Mouse (Mus musculus): Measurements from ENCODE around the gene Anxa9. TPM values are rescaled to one million over a fixed set of nuclear protein-coding genes. Genes with fewer than 3 reads are reported as not detected.

The Anxa9 gene
- polyA plus RNA-seq, 1 experiment, result 0.65 TPM

DNA sequence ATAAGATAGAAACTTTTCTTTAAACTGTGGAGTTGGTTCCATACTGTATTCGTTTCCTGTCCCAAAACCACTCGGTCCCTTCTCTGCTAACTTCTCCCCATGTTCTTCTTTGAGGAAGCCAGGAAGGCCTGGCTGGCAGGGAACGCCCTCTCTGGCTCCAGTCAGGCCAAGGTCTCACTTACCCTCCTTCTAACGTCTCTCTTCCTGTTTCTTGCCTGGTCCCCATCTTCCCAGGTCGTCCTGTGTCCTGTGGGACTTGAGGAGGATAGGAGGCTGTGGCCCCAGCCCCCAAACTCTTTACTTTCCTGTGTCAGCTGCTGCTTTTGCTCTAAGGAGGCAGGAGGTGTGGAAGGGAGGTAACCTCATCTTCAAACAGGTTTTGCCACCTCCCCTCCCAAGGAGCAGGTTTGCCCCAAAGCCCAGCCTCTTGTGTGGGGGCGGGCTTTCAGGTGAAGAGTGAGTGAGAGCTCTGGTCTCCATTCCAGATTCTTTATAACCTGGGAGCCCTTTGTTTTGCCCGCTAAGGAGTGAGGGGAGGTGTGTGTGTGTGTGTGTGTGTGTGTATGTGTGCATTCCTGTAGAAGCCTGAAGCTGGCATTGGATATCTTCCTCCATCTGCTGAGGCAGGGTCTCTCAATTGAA is 56.1 kb downstream of the Anxa9 start, which contains the start of gene Bnipl:
TSS of gene Bnipl (minus strand) at position 411 of the 642 bp plus-strand sequence.
- WGBS, result 42% methylated on average over 7 of the region's 7 CpGs
- H3K36me3 ChIP-seq (ENCODE audit: control insufficient read depth, insufficient read depth, low read length), result peaks cover 9% of the 10 kb centered on the region; the same call in 1 of the 2 replicates
- TF ChIP-seq POLR2A (IDR thresholded peaks at IDR 0.05; ENCODE audit: low read depth, low read length) (no peak), CTCF (IDR thresholded peaks at IDR 0.05; ENCODE audit: extremely low read depth, insufficient read length, insufficient replicate concordance, low read depth, low read length) (no peak)
- H3K27me3 ChIP-seq (ENCODE audit: control insufficient read depth, insufficient read depth, low read length), result no peaks in the 10 kb centered on the region
- no peaks in the 10 kb centered on the region for H3K4me1 ChIP-seq (ENCODE audit: control insufficient read depth, insufficient read depth, insufficient read length, low read length)
- H3K4me3 ChIP-seq (ENCODE audit: low read depth, low read length), result no peak within 1 kb of the TSS
- no peak within 1 kb of the TSS for H3K27ac ChIP-seq (ENCODE audit: insufficient read depth, low read depth, low read length)

- no peak overlapping the region for H3K4me3 ChIP-seq (ENCODE audit: low read depth, low read length)
- H3K27me3 ChIP-seq (ENCODE audit: control insufficient read depth, insufficient read depth, low read length), result no peaks in the 10 kb centered on the region
- no peak for TF ChIP-seq CTCF (IDR thresholded peaks at IDR 0.05; ENCODE audit: extremely low read depth, insufficient read length, insufficient replicate concordance, low read depth, low read length)
- TF ChIP-seq POLR2A (IDR thresholded peaks at IDR 0.05; ENCODE audit: low read depth, low read length), result no peak
- H3K27ac ChIP-seq (ENCODE audit: insufficient read depth, low read depth, low read length), result no peak overlapping the region
- WGBS, result 82% methylated on average over 5 of the region's 5 CpGs
- H3K36me3 ChIP-seq (ENCODE audit: control insufficient read depth, insufficient read depth, low read length), result peaks cover 8% of the 10 kb centered on the region; the same call in 1 of the 2 replicates
- H3K4me1 ChIP-seq (ENCODE audit: control insufficient read depth, insufficient read depth, insufficient read length, low read length), result no peaks in the 10 kb centered on the region
These were observed 56.6 kb downstream of the Anxa9 start for GRCm38 (mm10) chr3:95250361-95250760.

DNA sequence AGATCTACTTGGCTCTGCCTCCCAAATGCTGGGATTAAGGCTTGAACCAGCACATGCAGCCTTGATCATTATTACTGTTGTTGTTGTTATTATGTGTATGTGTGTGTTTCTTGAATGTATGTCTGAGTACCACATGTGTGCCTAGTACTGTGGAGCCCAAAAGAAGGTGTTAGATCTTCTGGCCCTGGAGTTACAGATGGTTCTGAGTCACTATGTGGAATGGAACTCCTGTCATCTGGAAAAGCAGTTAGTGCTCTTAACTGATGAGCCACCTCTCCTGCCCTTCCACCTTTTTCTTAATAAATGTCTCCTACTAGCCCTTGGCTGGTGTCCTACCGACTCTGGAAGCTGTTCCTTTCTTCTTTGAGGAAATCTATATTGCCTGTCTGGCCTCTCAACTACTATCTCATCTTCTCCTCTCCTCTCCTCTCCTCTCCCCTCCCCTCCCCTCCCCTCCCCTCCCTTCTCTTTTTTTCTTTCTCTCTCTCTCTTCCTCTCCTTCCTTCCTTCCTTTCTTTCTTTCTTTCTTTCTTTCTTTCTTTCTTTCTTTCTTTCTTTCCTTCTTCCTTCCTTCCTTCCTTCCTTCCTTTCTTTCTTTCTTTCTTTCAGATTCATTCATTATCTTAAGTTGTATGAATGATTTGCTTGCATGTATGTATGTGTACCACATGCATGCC is 59.2 kb downstream of the Anxa9 start:
- Histone ChIP-seq H3K36me3 (ENCODE audit: control insufficient read depth, insufficient read depth, low read length) (no peaks in the 10 kb centered on the region), H3K27me3 (ENCODE audit: control insufficient read depth, insufficient read depth, low read length) (no peaks in the 10 kb centered on the region), H3K27ac (ENCODE audit: insufficient read depth, low read depth, low read length) (no peak overlapping the region), H3K4me1 (ENCODE audit: control insufficient read depth, insufficient read depth, insufficient read length, low read length) (no peaks in the 10 kb centered on the region), H3K4me3 (ENCODE audit: low read depth, low read length) (no peak overlapping the region)
- WGBS, result 42% methylated on average over 1 of the region's 1 CpGs
- TF ChIP-seq POLR2A (IDR thresholded peaks at IDR 0.05; ENCODE audit: low read depth, low read length), result no peak

- Histone ChIP-seq H3K27me3 (ENCODE audit: control insufficient read depth, insufficient read depth, low read length) (no peaks in the 10 kb centered on the region), H3K4me1 (ENCODE audit: control insufficient read depth, insufficient read depth, insufficient read length, low read length) (no peaks in the 10 kb centered on the region), H3K36me3 (ENCODE audit: control insufficient read depth, insufficient read depth, low read length) (no peaks in the 10 kb centered on the region), H3K4me3 (ENCODE audit: low read depth, low read length) (no peak overlapping the region), H3K27ac (ENCODE audit: insufficient read depth, low read depth, low read length) (no peak overlapping the region)
- TF ChIP-seq CTCF (IDR thresholded peaks at IDR 0.05; ENCODE audit: extremely low read depth, insufficient read length, insufficient replicate concordance, low read depth, low read length), result no peak
- no peak for TF ChIP-seq POLR2A (IDR thresholded peaks at IDR 0.05; ENCODE audit: low read depth, low read length)
- 58% methylated on average over 5 of the region's 5 CpGs for WGBS
These were observed 60.3 kb downstream of the Anxa9 start for GRCm38 (mm10) chr3:95246465-95247231.

Other genes starting within 250 kb of the Anxa9 start
- gene Pip5k1a, start 200.2 kb downstream of the Anxa9 start, polyA plus RNA-seq (2012; rRNA removed), result 6.7 and 14.9 TPM in 2 replicates
- 27.4 and 63.8 TPM in 2 replicates for gene Vps72, start 196.2 kb downstream of the Anxa9 start, polyA plus RNA-seq (2012; rRNA removed)
- 0.62 and 0.84 TPM in 2 replicates for gene Tmod4, start 182.7 kb downstream of the Anxa9 start, polyA plus RNA-seq (2012; rRNA removed)
- 15.3 and 34.3 TPM in 2 replicates for gene Scnm1, start 173.2 kb downstream of the Anxa9 start, polyA plus RNA-seq (2012; rRNA removed)
- gene Lysmd1, start 173.1 kb downstream of the Anxa9 start, polyA plus RNA-seq (2012; rRNA removed), result 1.8 and 5.0 TPM in 2 replicates
- 8.6 and 52.3 TPM in 2 replicates for gene Tnfaip8l2, start 164.8 kb downstream of the Anxa9 start, polyA plus RNA-seq (2012; rRNA removed)
- 2.1 and 4.6 TPM in 2 replicates for gene Sema6c, start 146.7 kb downstream of the Anxa9 start, polyA plus RNA-seq (2012; rRNA removed)
- 2.9 and 7.4 TPM in 2 replicates for gene Gabpb2, start 89.3 kb downstream of the Anxa9 start, polyA plus RNA-seq (2012; rRNA removed)
- gene Cdc42se1, start 78.4 kb downstream of the Anxa9 start, polyA plus RNA-seq (2012; rRNA removed), result 26.1 and 41.6 TPM in 2 replicates
- gene Mllt11, start 75.0 kb downstream of the Anxa9 start, polyA plus RNA-seq (2012; rRNA removed), result 13.1 and 14.0 TPM in 2 replicates
- gene Gm128, start 65.6 kb downstream of the Anxa9 start, polyA plus RNA-seq (2012; rRNA removed), result 0.13 and 0.18 TPM in 2 replicates
- gene Bnipl, start 56.0 kb downstream of the Anxa9 start, polyA plus RNA-seq (2012; rRNA removed), result 0.16 and 0.58 TPM in 2 replicates
- gene Mindy1, start 25.8 kb downstream of the Anxa9 start, polyA plus RNA-seq (2012; rRNA removed), result 58.5 and 89.2 TPM in 2 replicates
- gene Prune1, start 25.1 kb downstream of the Anxa9 start, polyA plus RNA-seq (2012; rRNA removed), result 4.4 and 11.5 TPM in 2 replicates
- 51.3 and 84.0 TPM in 2 replicates for gene Cers2, start 7.6 kb upstream of the Anxa9 start, polyA plus RNA-seq (2012; rRNA removed)
- 3.3 and 5.3 TPM in 2 replicates for gene Setdb1, start 50.0 kb upstream of the Anxa9 start, polyA plus RNA-seq (2012; rRNA removed)
- gene 4930558C23Rik, start 95.7 kb upstream of the Anxa9 start, polyA plus RNA-seq (2012; rRNA removed), result not detected in 2 replicates
- gene Arnt, start 127.2 kb upstream of the Anxa9 start, polyA plus RNA-seq (2012; rRNA removed), result 11.7 and 29.5 TPM in 2 replicates
- gene Ctsk, start 192.1 kb upstream of the Anxa9 start, polyA plus RNA-seq (2012; rRNA removed), result 0.81 and 0.85 TPM in 2 replicates
- 11.4 and 26.7 TPM in 2 replicates for gene Ctss, start 219.6 kb upstream of the Anxa9 start, polyA plus RNA-seq (2012; rRNA removed)